Mouse (Mus musculus): ENCODE results near the gene Olfr934. TPM values are rescaled to one million over a fixed set of nuclear protein-coding genes. Genes with fewer than 3 reads are reported as not detected.

The Olfr934 gene
- polyA plus RNA-seq (2014; fragmentation: Nextera tagmentation; extraction: Ambion mirVana): not detected in 2 replicates

- WGBS: 92% methylated on average over 2 of the region's 2 CpGs
- Histone ChIP-seq H3K36me3 (ENCODE audit: control insufficient read depth, insufficient read depth, low read length) (no peaks in the 10 kb centered on the region), H3K9ac (ENCODE audit: low read depth, low read length) (no peak within 1 kb of the TSS), H3K4me1 (replicated peaks; ENCODE audit: control insufficient read depth, insufficient read depth, low read length) (no peaks in the 10 kb centered on the region), H3K4me2 (no peak within 1 kb of the TSS), H3K27me3 (replicated peaks; ENCODE audit: control insufficient read depth, insufficient read depth, low read length) (no peaks in the 10 kb centered on the region), H3K27ac (ENCODE audit: low read depth, low read length) (no peak within 1 kb of the TSS), H3K4me3 (ENCODE audit: low read depth, low read length) (no peak within 1 kb of the TSS), H3K9me3 (ENCODE audit: control insufficient read depth, low read length) (no peaks in the 10 kb centered on the region)
- no peak for ATAC-seq (replicated peaks; ENCODE audit: low FRiP score)
- no peak for DNase-seq (ENCODE audit: low spot score)
Observed at GRCm38 (mm10) chr9:38988215-38988614, at the start of gene Olfr934. Gene Olfr934, minus strand, starts transcription at chr9:38988315.

GRCm38 (mm10) chr9:39023277-39023676 is 35.2 kb upstream of the Olfr934 start, which contains the start of gene Olfr146:
Gene Olfr146, minus strand, starts transcription at chr9:39023377.
- H3K9ac ChIP-seq (ENCODE audit: low read depth, low read length): no peak within 1 kb of the TSS
- H3K4me2 ChIP-seq: no peak within 1 kb of the TSS
- H3K4me3 ChIP-seq (ENCODE audit: low read depth, low read length): no peak within 1 kb of the TSS
- H3K36me3 ChIP-seq (ENCODE audit: control insufficient read depth, insufficient read depth, low read length): no peaks in the 10 kb centered on the region
- no peak for DNase-seq (ENCODE audit: low spot score)
- 68% methylated on average over 1 of the region's 1 CpGs for WGBS
- no peak within 1 kb of the TSS for H3K27ac ChIP-seq (ENCODE audit: low read depth, low read length)
- no peak for ATAC-seq (replicated peaks; ENCODE audit: low FRiP score)
- no peaks in the 10 kb centered on the region for H3K9me3 ChIP-seq (ENCODE audit: control insufficient read depth, low read length)
- H3K4me1 ChIP-seq (replicated peaks; ENCODE audit: control insufficient read depth, insufficient read depth, low read length): no peaks in the 10 kb centered on the region
- H3K27me3 ChIP-seq (replicated peaks; ENCODE audit: control insufficient read depth, insufficient read depth, low read length): no peaks in the 10 kb centered on the region

GRCm38 (mm10) chr9:38999583-38999982 is 11.5 kb upstream of the Olfr934 start, which contains the start of gene Olfr935:
Gene Olfr935, minus strand, starts transcription at chr9:38999683.
- no peaks in the 10 kb centered on the region for H3K27me3 ChIP-seq (replicated peaks; ENCODE audit: control insufficient read depth, insufficient read depth, low read length)
- H3K36me3 ChIP-seq (ENCODE audit: control insufficient read depth, insufficient read depth, low read length): no peaks in the 10 kb centered on the region
- H3K27ac ChIP-seq (ENCODE audit: low read depth, low read length): no peak within 1 kb of the TSS
- no peak within 1 kb of the TSS for H3K4me2 ChIP-seq
- no peak within 1 kb of the TSS for H3K4me3 ChIP-seq (ENCODE audit: low read depth, low read length)
- H3K9me3 ChIP-seq (ENCODE audit: control insufficient read depth, low read length): no peaks in the 10 kb centered on the region
- ATAC-seq (replicated peaks; ENCODE audit: low FRiP score) (no peak), DNase-seq (ENCODE audit: low spot score) (no peak)
- no peak within 1 kb of the TSS for H3K9ac ChIP-seq (ENCODE audit: low read depth, low read length)
- H3K4me1 ChIP-seq (replicated peaks; ENCODE audit: control insufficient read depth, insufficient read depth, low read length): no peaks in the 10 kb centered on the region
- WGBS: 72% methylated on average over 2 of the region's 2 CpGs

- Histone ChIP-seq H3K9ac (ENCODE audit: low read depth, low read length) (no peak within 1 kb of the TSS), H3K4me3 (ENCODE audit: low read depth, low read length) (no peak within 1 kb of the TSS), H3K36me3 (ENCODE audit: control insufficient read depth, insufficient read depth, low read length) (no peaks in the 10 kb centered on the region), H3K4me2 (no peak within 1 kb of the TSS), H3K27ac (ENCODE audit: low read depth, low read length) (no peak within 1 kb of the TSS), H3K9me3 (ENCODE audit: control insufficient read depth, low read length) (no peaks in the 10 kb centered on the region), H3K4me1 (replicated peaks; ENCODE audit: control insufficient read depth, insufficient read depth, low read length) (no peaks in the 10 kb centered on the region), H3K27me3 (replicated peaks; ENCODE audit: control insufficient read depth, insufficient read depth, low read length) (no peaks in the 10 kb centered on the region)
- 77% methylated on average over 4 of the region's 4 CpGs for WGBS
- ATAC-seq (replicated peaks; ENCODE audit: low FRiP score) (no peak), DNase-seq (ENCODE audit: low spot score) (no peak)
Observed at GRCm38 (mm10) chr9:38972013-38972412, 16.1 kb downstream of the Olfr934 start, which contains the start of gene Olfr933. Gene Olfr933, plus strand, starts transcription at chr9:38972313.

DNA sequence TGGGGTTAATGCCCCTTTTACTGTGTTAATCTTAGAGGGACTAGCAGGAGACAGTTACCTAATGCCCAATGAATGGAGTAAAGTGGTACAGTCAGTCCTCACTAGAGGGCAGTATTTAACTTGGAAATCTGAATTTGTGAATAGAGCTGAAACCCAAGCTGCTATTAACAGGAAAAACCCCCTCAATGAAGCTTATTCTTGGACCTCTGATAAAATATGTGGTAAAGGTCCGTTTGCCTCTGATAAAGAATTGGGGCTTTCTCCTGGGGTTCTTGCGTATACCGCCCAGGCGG is 34.0 kb downstream of the Olfr934 start:
- no peak for ATAC-seq (replicated peaks; ENCODE audit: low FRiP score)
- WGBS: 70% methylated on average over 4 of the region's 4 CpGs

DNA sequence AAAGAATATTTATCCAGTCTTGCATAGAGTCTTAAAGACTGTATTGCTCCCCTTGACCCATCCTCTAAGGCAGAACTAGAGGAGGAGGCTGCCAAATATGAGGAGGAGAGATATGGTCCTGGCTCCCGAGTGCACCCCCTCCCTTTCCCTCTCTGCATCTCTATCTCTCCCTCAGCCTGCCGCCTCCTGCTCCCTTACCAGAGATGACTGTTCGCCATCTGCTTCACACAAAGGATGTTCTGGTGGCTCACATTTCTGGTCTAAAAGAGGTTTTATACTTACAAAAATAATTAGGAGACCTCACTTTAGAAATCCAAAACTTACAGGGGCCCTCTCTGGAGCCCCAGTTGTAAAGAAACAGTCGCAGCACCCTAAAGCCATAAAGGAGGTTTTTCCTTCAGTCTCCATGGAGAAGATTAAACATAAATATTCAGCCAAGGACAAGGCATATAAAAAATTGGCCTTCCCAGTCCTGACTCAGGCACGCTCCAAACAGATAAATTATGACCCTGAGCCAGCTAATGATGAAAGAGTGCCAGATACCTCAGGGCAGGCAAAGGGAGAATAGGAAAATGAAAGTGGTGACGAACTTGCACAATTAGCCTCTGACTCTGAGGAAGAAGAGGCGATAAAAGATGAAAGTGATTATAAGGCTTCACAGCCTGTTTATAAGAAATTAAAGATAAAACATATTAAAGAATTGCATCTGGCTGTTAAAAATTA is 34.6 kb downstream of the Olfr934 start:
- Histone ChIP-seq H3K4me1 (replicated peaks; ENCODE audit: control insufficient read depth, insufficient read depth, low read length) (no peaks in the 10 kb centered on the region), H3K9ac (ENCODE audit: low read depth, low read length) (no peak overlapping the region), H3K4me2 (no peak overlapping the region), H3K27ac (ENCODE audit: low read depth, low read length) (no peak overlapping the region), H3K4me3 (ENCODE audit: low read depth, low read length) (no peak overlapping the region), H3K27me3 (replicated peaks; ENCODE audit: control insufficient read depth, insufficient read depth, low read length) (no peaks in the 10 kb centered on the region), H3K36me3 (ENCODE audit: control insufficient read depth, insufficient read depth, low read length) (no peaks in the 10 kb centered on the region), H3K9me3 (ENCODE audit: control insufficient read depth, low read length) (no peaks in the 10 kb centered on the region)
- ATAC-seq (replicated peaks; ENCODE audit: low FRiP score): no peak
- DNase-seq (ENCODE audit: low spot score): no peak
- WGBS: 68% methylated on average over 7 of the region's 7 CpGs

More for the DNA sequence above, 34.0 kb downstream of the Olfr934 start:
- H3K4me2 ChIP-seq: no peak overlapping the region
- no peak for DNase-seq (ENCODE audit: low spot score)
- H3K4me1 ChIP-seq (replicated peaks; ENCODE audit: control insufficient read depth, insufficient read depth, low read length): no peaks in the 10 kb centered on the region
- no peaks in the 10 kb centered on the region for H3K9me3 ChIP-seq (ENCODE audit: control insufficient read depth, low read length)
- H3K9ac ChIP-seq (ENCODE audit: low read depth, low read length): no peak overlapping the region
- no peaks in the 10 kb centered on the region for H3K36me3 ChIP-seq (ENCODE audit: control insufficient read depth, insufficient read depth, low read length)
- no peak overlapping the region for H3K4me3 ChIP-seq (ENCODE audit: low read depth, low read length)
- no peak overlapping the region for H3K27ac ChIP-seq (ENCODE audit: low read depth, low read length)
- H3K27me3 ChIP-seq (replicated peaks; ENCODE audit: control insufficient read depth, insufficient read depth, low read length): no peaks in the 10 kb centered on the region

Other genes starting within 250 kb of the Olfr934 start
- gene Olfr920, start 236.0 kb downstream of the Olfr934 start, polyA plus RNA-seq (2014; fragmentation: Nextera tagmentation; extraction: Ambion mirVana): not detected in 2 replicates
- gene Olfr921, start 215.2 kb downstream of the Olfr934 start, polyA plus RNA-seq (2014; fragmentation: Nextera tagmentation; extraction: Ambion mirVana): not detected in 2 replicates
- not detected in 2 replicates for gene Olfr922, start 173.7 kb downstream of the Olfr934 start, polyA plus RNA-seq (2014; fragmentation: Nextera tagmentation; extraction: Ambion mirVana)
- not detected in 2 replicates for gene Olfr923, start 161.8 kb downstream of the Olfr934 start, polyA plus RNA-seq (2014; fragmentation: Nextera tagmentation; extraction: Ambion mirVana)
- not detected in 2 replicates for gene Olfr924, start 143.9 kb downstream of the Olfr934 start, polyA plus RNA-seq (2014; fragmentation: Nextera tagmentation; extraction: Ambion mirVana)
- gene Olfr26, start 133.3 kb downstream of the Olfr934 start, polyA plus RNA-seq (2014; fragmentation: Nextera tagmentation; extraction: Ambion mirVana): not detected in 2 replicates
- not detected in 2 replicates for gene Olfr926, start 111.2 kb downstream of the Olfr934 start, polyA plus RNA-seq (2014; fragmentation: Nextera tagmentation; extraction: Ambion mirVana)
- gene Olfr930, start 58.5 kb downstream of the Olfr934 start, polyA plus RNA-seq (2014; fragmentation: Nextera tagmentation; extraction: Ambion mirVana): not detected in 2 replicates
- gene Olfr933, start 16.0 kb downstream of the Olfr934 start, polyA plus RNA-seq (2014; fragmentation: Nextera tagmentation; extraction: Ambion mirVana): not detected in 2 replicates
- gene Olfr935, start 11.4 kb upstream of the Olfr934 start, polyA plus RNA-seq (2014; fragmentation: Nextera tagmentation; extraction: Ambion mirVana): not detected in 2 replicates
- not detected in 2 replicates for gene Olfr146, start 35.1 kb upstream of the Olfr934 start, polyA plus RNA-seq (2014; fragmentation: Nextera tagmentation; extraction: Ambion mirVana)
- gene Olfr937, start 76.6 kb upstream of the Olfr934 start, polyA plus RNA-seq (2014; fragmentation: Nextera tagmentation; extraction: Ambion mirVana): not detected in 2 replicates
- gene Olfr938, start 90.6 kb upstream of the Olfr934 start, polyA plus RNA-seq (2014; fragmentation: Nextera tagmentation; extraction: Ambion mirVana): not detected in 2 replicates
- not detected in 2 replicates for gene Olfr27, start 139.8 kb upstream of the Olfr934 start, polyA plus RNA-seq (2014; fragmentation: Nextera tagmentation; extraction: Ambion mirVana)
- not detected in 2 replicates for gene Olfr943, start 178.0 kb upstream of the Olfr934 start, polyA plus RNA-seq (2014; fragmentation: Nextera tagmentation; extraction: Ambion mirVana)
- gene Olfr944, start 213.6 kb upstream of the Olfr934 start, polyA plus RNA-seq (2014; fragmentation: Nextera tagmentation; extraction: Ambion mirVana): not detected in 2 replicates

Data from liver, embryonic 11.5 days (tissue).